Mouse (Mus musculus) liver, postnatal 0 days (tissue): ENCODE measurements at regions not wholly inside any gene's neighbourhood (a gene's known extent, or its start where the extent isn't known, plus 50 kb on each side); places are given as distances from the start of the nearest gene placed in this dataset.

Experiments used
- ATAC-seq: fragments of 200-750 bp; cut with Nextera tagmentation; 2 replicates; pipeline ENCODE4 v1.8.0; 2017; ENCODE audit warnings: mild to moderate bottlenecking, moderate library complexity
- DNase-seq: peaks from one replicate; pipeline ENCODE4 v3.0.0-alpha.2; 2016
- H3K27ac ChIP-seq: fragments of 300-500 bp; sonication (generic); 2 replicates; pipeline ENCODE4 v1.5.1; 2014; ENCODE audit warnings: antibody characterized with exemption, moderate library complexity, mild to moderate bottlenecking, low read depth
- H3K27me3 ChIP-seq: fragments of 300-500 bp; sonication (generic); 2 replicates; pipeline ENCODE4 v1.6.1; 2014; ENCODE audit warnings: low read length, control low read depth, mixed read lengths; ENCODE audit not compliant: insufficient read depth
- H3K36me3 ChIP-seq: fragments of 300-500 bp; sonication (generic); replicated peaks from 2 replicates; pipeline ENCODE4 v1.6.1; 2014; ENCODE audit warnings: mild to moderate bottlenecking, control low read depth, low read length, moderate library complexity, mixed read lengths; ENCODE audit not compliant: insufficient read depth
- H3K4me1 ChIP-seq: fragments of 300-500 bp; sonication (generic); 2 replicates; pipeline ENCODE4 v1.6.1; 2014; ENCODE audit warnings: antibody characterized with exemption, mild to moderate bottlenecking, control low read depth; ENCODE audit not compliant: insufficient read depth
- H3K4me2 ChIP-seq: fragments of 300-500 bp; sonication (generic); 2 replicates; pipeline ENCODE4 v1.6.1; 2014; ENCODE audit warnings: low read depth, mild to moderate bottlenecking, low read length, moderate library complexity, mixed read lengths
- H3K4me3 ChIP-seq: fragments of 300-500 bp; sonication (generic); 2 replicates; pipeline ENCODE4 v1.5.1; 2014; ENCODE audit warnings: low read depth, low read length
- H3K9ac ChIP-seq: fragments of 300-500 bp; sonication (generic); replicated peaks from 2 replicates; pipeline ENCODE4 v1.6.1; 2014; ENCODE audit warnings: mild to moderate bottlenecking, moderate library complexity
- H3K9me3 ChIP-seq: fragments of 300-500 bp; sonication (generic); 2 replicates; pipeline ENCODE4 v1.6.1; 2016; ENCODE audit warnings: mild to moderate bottlenecking, control low read depth, low read length, mixed read lengths
- CTCF ChIP-seq: sonication (generic); IDR thresholded peaks from 2 replicates; pipeline ENCODE4 v1.5.1; 2016; ENCODE audit warnings: antibody characterized with exemption, low read depth
- EP300 ChIP-seq: IDR thresholded peaks from 2 replicates; pipeline ENCODE4 v1.6.1; 2016; ENCODE audit warnings: antibody characterized with exemption, low read depth, mild to moderate bottlenecking
- WGBS: fragments of 180-500 bp; shearing (Covaris S2); extraction: QIAGEN DNeasy Blood & Tissue Kit; methylation state at CpG from one replicate; pipeline ENCODE4 v1.1.7; 2014; ENCODE audit not compliant: insufficient replicate concordance; 5-methylcytosine and 5-hydroxymethylcytosine counted together

DNA sequence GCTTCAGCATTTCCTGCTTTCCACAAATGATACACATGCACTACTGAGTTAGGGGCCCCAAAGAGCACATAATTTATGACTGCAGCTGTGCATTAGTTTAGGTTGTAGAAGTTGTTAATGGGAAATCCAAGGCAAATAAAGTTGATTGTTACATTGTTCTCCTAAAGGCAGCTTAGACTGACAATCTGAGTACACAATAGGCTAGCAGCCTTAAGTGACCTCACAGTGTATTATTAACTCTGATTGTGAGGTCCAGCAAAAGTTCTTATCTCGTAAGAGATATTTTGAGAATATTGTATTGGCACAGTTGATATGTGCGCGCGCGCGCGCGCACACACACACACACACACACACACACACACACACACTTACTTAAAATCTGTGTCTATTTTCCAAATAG lies 70.5 kb upstream of the Yae1d1 start:
- Histone ChIP-seq H3K36me3 (no peaks in the 10 kb centered on the region), H3K4me2 (no peak overlapping the region), H3K4me1 (no peaks in the 10 kb centered on the region), H3K9ac (no peak overlapping the region), H3K27me3 (no peaks in the 10 kb centered on the region), H3K27ac (no peak overlapping the region), H3K4me3 (no peak overlapping the region), H3K9me3 (no peaks in the 10 kb centered on the region)
- DNase-seq = no peak
- no peak for ATAC-seq
- WGBS = 92% methylated on average over 8 of the region's 8 CpGs
- no peak for TF ChIP-seq EP300
- no peak for TF ChIP-seq CTCF

- DNase-seq (no peak), ATAC-seq (no peak)
- Histone ChIP-seq H3K4me3 (no peak overlapping the region), H3K27ac (no peak overlapping the region), H3K27me3 (no peaks in the 10 kb centered on the region), H3K4me1 (no peaks in the 10 kb centered on the region), H3K4me2 (no peak overlapping the region), H3K9me3 (no peaks in the 10 kb centered on the region), H3K9ac (no peak overlapping the region), H3K36me3 (no peaks in the 10 kb centered on the region)
- WGBS = 63% methylated on average over 2 of the region's 2 CpGs
- no peak for TF ChIP-seq CTCF
- TF ChIP-seq EP300 = no peak
Measured at GRCm38 (mm10) chr13:18060265-18060664, 67.1 kb upstream of the Yae1d1 start.

DNA sequence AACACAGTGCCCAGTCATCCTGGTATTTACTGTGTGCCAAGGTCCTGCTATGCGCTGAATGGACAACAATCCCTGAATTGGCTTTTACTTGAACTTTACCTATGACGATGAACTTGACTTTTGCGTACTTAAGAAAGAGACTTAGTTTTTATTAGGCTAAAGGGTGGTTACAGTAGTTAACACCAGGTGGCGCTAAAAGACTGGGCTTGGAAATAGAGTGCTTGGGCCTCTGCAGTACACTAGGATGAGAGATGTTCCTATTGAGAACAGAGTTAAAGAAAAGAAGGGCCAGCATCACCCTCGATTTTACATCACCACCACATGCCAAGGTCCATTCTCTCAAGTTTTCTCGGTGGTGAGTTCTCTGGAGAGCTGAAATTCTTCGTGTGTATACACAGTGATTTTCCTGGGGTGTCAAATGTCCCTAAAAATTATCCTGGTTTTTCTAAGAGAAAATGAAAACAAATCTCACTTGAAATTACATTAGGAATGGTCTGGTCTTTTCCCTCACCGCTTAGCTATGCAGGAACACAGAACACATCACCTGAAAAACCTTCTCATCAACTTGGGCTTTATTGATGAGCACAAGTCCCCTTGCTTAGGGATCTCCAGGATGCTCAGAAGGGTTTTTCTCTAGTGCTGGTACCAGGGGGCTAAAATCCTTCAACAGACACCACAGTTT lies 64.2 kb upstream of the Yae1d1 start:
- no peaks in the 10 kb centered on the region for H3K4me1 ChIP-seq
- ATAC-seq (no peak), DNase-seq (peak; percentile 27)
- no peak overlapping the region for H3K4me3 ChIP-seq
- H3K27ac ChIP-seq = no peak overlapping the region
- 27% methylated on average over 8 of the region's 8 CpGs for WGBS
- no peaks in the 10 kb centered on the region for H3K36me3 ChIP-seq
- TF ChIP-seq EP300 (no peak), CTCF (peak; percentile 80)
- no peak overlapping the region for H3K9ac ChIP-seq
- no peak overlapping the region for H3K4me2 ChIP-seq
- no peaks in the 10 kb centered on the region for H3K27me3 ChIP-seq
- no peaks in the 10 kb centered on the region for H3K9me3 ChIP-seq

- Histone ChIP-seq H3K27me3 (no peaks in the 10 kb centered on the region), H3K9me3 (no peaks in the 10 kb centered on the region), H3K9ac (no peak overlapping the region), H3K27ac (no peak overlapping the region), H3K36me3 (no peaks in the 10 kb centered on the region), H3K4me3 (no peak overlapping the region), H3K4me2 (no peak overlapping the region), H3K4me1 (no peaks in the 10 kb centered on the region)
- ATAC-seq (no peak), DNase-seq (no peak)
- WGBS = 59% methylated on average over 3 of the region's 3 CpGs
- TF ChIP-seq EP300 (no peak), CTCF (no peak)
Measured at GRCm38 (mm10) chr13:18056816-18057215, 63.7 kb upstream of the Yae1d1 start.

DNA sequence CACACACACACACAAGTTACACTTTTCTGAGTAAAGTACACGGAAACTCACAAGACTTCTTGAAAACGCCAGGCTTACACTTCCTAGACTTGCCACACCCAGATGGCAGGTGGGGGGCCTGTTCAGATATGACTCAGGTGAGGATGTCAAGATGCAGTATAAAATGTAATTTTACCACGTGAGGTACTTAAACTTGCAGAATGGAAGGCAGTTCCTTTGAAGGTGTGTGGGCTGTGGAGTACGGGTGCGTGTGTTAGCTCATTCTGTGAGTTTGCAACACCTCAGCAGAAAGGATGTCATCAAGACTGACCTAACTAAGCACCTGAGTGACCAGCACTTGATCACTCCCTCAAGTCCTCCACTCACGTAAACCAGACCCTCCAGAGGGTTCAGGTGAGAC lies 50.0 kb upstream of the Yae1d1 start:
- no peak for ATAC-seq
- Histone ChIP-seq H3K4me3 (no peak overlapping the region), H3K9ac (no peak overlapping the region), H3K36me3 (no peaks in the 10 kb centered on the region), H3K9me3 (no peaks in the 10 kb centered on the region), H3K4me1 (no peaks in the 10 kb centered on the region), H3K4me2 (no peak overlapping the region), H3K27ac (no peak overlapping the region), H3K27me3 (no peaks in the 10 kb centered on the region)
- DNase-seq = no peak
- WGBS = 77% methylated on average over 6 of the region's 6 CpGs
- TF ChIP-seq EP300 (no peak), CTCF (no peak)
